Mouse (Mus musculus) stomach, postnatal 0 days (tissue): Measurements from ENCODE around the gene Piwil4.

ENCODE experiments used
- CTCF ChIP-seq: IDR thresholded peaks from 2 replicates; pipeline ENCODE4 v1.5.1; 2016; ENCODE audit warnings: antibody characterized with exemption, low read depth, mild to moderate bottlenecking, moderate library complexity
- EP300 ChIP-seq: optimal IDR thresholded peaks from 2 replicates; pipeline ENCODE3; 2016; ENCODE audit warnings: antibody characterized with exemption

GRCm38 (mm10) chr9:14657926-14658325, 82.6 kb downstream of the Piwil4 start:
- TF ChIP-seq CTCF (no peak), EP300 (no peak)
